ENCODE assay signal across 9 mouse cellular contexts in genomic region chr5:21866311-21866712, GRCm38 (mm10). TPM values are rescaled to one million over a fixed set of nuclear protein-coding genes. Genes with fewer than 3 reads are reported as not detected.
DNase-seq lines count a peak whose midpoint lies in the region; ATAC-seq and TF ChIP-seq lines count a peak whose summit lies in the region.
"Had no signal": no experiment of that assay in that cellular context is flagged by ENCODE, and none has a peak within 500 bp of the region (broad histone marks: within the 10 kb centered on the region; RNA-seq: fewer than 3 reads in every experiment).

No protein-coding gene starts in this region.

- no peak overlapping the region for H3K27ac ChIP-seq in intestine, embryonic 14.5 days (ENCODE audit: low read depth)
- no peak overlapping the region for H3K27ac ChIP-seq in limb, embryonic 15.5 days

- no peak for TF ChIP-seq POLR2A in lung, adult 2 months (IDR thresholded peaks at IDR 0.05; ENCODE audit: borderline replicate concordance, extremely low read depth, low read depth, low read length)

- TF ChIP-seq CTCF in lung, adult 2 months (IDR thresholded peaks at IDR 0.05; ENCODE audit: insufficient read depth, low read length), result no peak

- no peaks in the 10 kb centered on the region for H3K36me3 ChIP-seq in intestine, embryonic 14.5 days (ENCODE audit: control insufficient read depth, insufficient read depth, low read length)
- H3K36me3 ChIP-seq in limb, embryonic 15.5 days, result no peaks in the 10 kb centered on the region

- DNase-seq in lung, adult 2 months, result peak; percentile 2
- no peak for DNase-seq in lung, postnatal 25 days (ENCODE audit: low spot score)
- DNase-seq in embryo, embryonic 9.5 days (ENCODE audit: extremely low spot score), result peak; percentile 22
- DNase-seq in intestine, embryonic 14.5 days (ENCODE audit: low spot score), result no peak
- peak; percentile 24 for DNase-seq in right cerebral cortex, postnatal 4 days
- DNase-seq in gastrocnemius, adult 8-10 months (ENCODE audit: low spot score in 2 of 2), result no peak
- no peak for DNase-seq in B cell, adult 2 months

- WGBS in lung, adult 2 months, result 22% methylated on average over 6 of the region's 6 CpGs
- 15% methylated on average over 6 of the region's 6 CpGs for WGBS in intestine, embryonic 14.5 days
- 6% methylated on average over 6 of the region's 6 CpGs for WGBS in limb, embryonic 15.5 days

- H3K4me1 ChIP-seq in lung, adult 2 months (ENCODE audit: control insufficient read depth, insufficient read depth, low read length), result no peaks in the 10 kb centered on the region
- 0 out of 2 replicates have a peak, but pooled peaks cover 3% of the 10 kb centered on the region for H3K4me1 ChIP-seq in intestine, embryonic 14.5 days (replicated peaks; ENCODE audit: control insufficient read depth, insufficient read depth, low read length)
- peaks cover 7% of the 10 kb centered on the region for H3K4me1 ChIP-seq in limb, embryonic 15.5 days
- H3K4me1 ChIP-seq: megakaryocyte, embryonic 14.5 days had no signal

- H3K4me2 ChIP-seq in intestine, embryonic 14.5 days (ENCODE audit: low read length), result peak overlapping the region; percentile 39; the same call in 1 of the 2 replicates
- H3K4me2 ChIP-seq in limb, embryonic 15.5 days, result peak overlapping the region; percentile 44; the same call in 1 of the 2 replicates

- H3K4me3 ChIP-seq in lung, adult 2 months (replicated peaks; ENCODE audit: extremely low read depth, low read depth, low read length), result no peak overlapping the region
- no peak overlapping the region for H3K4me3 ChIP-seq in intestine, embryonic 14.5 days (ENCODE audit: low read depth, low read length)
- peak overlapping the region; percentile 14; the same call in 1 of the 2 replicates for H3K4me3 ChIP-seq in limb, embryonic 15.5 days
- H3K4me3 ChIP-seq: megakaryocyte, embryonic 14.5 days had no signal

- no peak overlapping the region for H3K9ac ChIP-seq in intestine, embryonic 14.5 days (ENCODE audit: low read length)
- no peak overlapping the region for H3K9ac ChIP-seq in limb, embryonic 15.5 days

- 0 out of 2 replicates have a peak, but pooled peaks cover 4% of the 10 kb centered on the region for H3K27me3 ChIP-seq in intestine, embryonic 14.5 days (replicated peaks; ENCODE audit: control insufficient read depth, insufficient read depth, low read length)
- no peaks in the 10 kb centered on the region for H3K27me3 ChIP-seq in limb, embryonic 15.5 days

- H3K9me3 ChIP-seq in intestine, embryonic 14.5 days (ENCODE audit: control insufficient read depth, low read length), result no peaks in the 10 kb centered on the region
- no peaks in the 10 kb centered on the region for H3K9me3 ChIP-seq in limb, embryonic 15.5 days

- ATAC-seq in intestine, embryonic 14.5 days (replicated peaks; ENCODE audit: low FRiP score, low TSS enrichment, low read depth), result no peak
- no peak for ATAC-seq in limb, embryonic 15.5 days (ENCODE audit: insufficient number of reproducible peaks, low FRiP score, low TSS enrichment, low read depth)

RNA-seq across cellular contexts. Expression of gene Slc26a5, which starts 0.9 kb away (rescaled TPM):
- not detected in 2 replicates for polyA plus RNA-seq in lung, adult 2 months (2012; rRNA removed)
- polyA plus RNA-seq in intestine, embryonic 14.5 days (2014; fragmentation: Nextera tagmentation; extraction: Ambion mirVana), result not detected in 2 replicates
- polyA plus RNA-seq in limb, embryonic 15.5 days (2015; fragmentation: Nextera tagmentation; extraction: Ambion mirVana), result 0.06 TPM in 1 of 2 replicates, not detected in the other
- not detected for total RNA-seq in gastrocnemius, adult 8-10 months (2022)

Comparison
In these comparisons a context has a peak if more than half of its experiments do, and no peak if none do; other contexts are left out.
1. DNase-seq: peak in lung, adult 2 months (single experiment), embryo, embryonic 9.5 days (single experiment) and right cerebral cortex, postnatal 4 days (single experiment); none in lung, postnatal 25 days (single experiment), intestine, embryonic 14.5 days (single experiment), gastrocnemius, adult 8-10 months (0 of 2) and B cell, adult 2 months (0 of 2).